Mouse (Mus musculus) frontal cortex, postnatal 14 days (tissue): ENCODE measurements around the gene Tmem229b.
"Not testable (repeated sequence)": the region's sequence is repeated elsewhere in the genome, so short reads cannot be mapped to it uniquely, and the experiment has no call there.

Experiments used
- DNase-seq, 2 experiments: peaks; one replicate each; pipeline ENCODE4 v3.0.0; 2022; ENCODE audit warnings: low spot score in 2 of 2

Gene Tmem229b

DNA sequence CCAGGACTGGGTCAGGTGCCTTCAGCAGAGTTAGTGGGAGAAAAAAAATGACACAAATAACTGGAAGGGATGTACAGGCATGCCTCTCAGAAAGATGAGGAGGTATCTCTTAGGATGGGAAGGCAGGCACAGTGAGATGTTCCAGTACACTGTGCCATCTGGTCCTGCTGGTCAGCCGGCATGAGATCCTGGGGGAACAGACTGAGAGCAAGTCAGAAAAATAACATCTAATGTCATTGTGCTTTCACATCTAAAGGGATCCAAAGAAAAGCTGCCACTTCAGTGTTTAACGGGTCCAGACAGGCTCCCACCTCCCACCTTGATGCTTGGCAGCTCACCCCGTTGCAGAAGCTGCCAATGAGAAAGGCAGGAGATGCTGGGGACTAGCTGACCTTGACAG, 54.9 kb downstream of the Tmem229b start:
- DNase-seq: no peak

DNA sequence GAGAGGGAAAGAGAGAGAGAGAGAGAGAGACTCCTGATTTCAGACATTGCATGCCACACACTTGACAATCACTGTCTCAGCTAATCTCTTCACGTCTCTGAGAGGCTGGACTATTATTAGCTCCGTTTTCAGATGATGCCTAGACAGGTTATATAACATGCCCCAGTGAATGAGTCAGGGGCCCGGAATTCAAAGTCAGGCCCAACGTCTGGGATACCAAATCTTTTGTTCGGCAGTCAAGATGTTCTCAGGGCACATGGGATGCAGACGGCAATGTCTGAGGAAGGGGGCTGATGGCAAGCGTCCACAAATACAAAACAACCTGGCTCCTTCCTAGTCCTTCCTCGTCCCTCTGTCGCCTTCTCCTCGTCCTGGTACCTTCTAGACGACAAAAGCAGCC, 55.4 kb downstream of the Tmem229b start:
- DNase-seq: no peak

GRCm38 (mm10) chr12:78947661-78948060, 59.8 kb downstream of the Tmem229b start:
- DNase-seq: no peak

DNA sequence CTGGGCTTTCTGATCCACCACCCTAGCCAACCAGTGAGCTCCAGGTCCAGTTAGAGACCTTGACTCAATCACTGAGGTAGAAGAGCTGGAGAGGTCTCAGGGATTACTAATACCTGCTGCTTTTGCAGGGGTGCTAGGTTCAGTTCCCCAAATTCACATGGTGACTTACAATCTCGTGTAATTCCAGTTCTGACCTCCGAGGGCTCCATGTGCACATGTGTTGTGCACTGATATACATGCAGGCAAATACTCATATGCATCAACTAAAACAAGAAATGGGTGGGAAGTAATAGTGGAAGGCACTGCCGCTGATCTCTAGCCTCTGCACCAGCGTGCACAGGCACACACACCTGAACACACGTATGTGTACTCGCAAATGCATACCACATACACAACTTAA, 60.3 kb downstream of the Tmem229b start:
- DNase-seq: no peak

- DNase-seq: no peak
Observed at GRCm38 (mm10) chr12:78942931-78943330, 64.5 kb downstream of the Tmem229b start.

DNA sequence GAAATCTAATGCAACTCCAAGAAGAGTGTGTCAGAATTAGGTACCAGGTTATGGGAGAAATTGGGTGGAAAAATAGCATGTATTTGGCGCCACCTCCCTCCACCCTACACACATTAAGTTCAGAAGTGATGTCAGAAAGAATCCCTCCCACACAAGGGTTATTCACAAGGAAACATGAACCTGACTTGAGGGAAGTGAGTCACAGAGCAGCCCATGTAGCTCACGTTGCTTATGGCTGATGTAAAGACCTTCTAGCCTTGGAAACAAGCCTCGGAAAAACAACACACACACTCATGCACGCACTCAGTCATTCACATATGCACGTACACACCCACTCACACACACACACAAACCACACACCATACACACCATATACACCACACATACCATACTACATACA, 67.3 kb downstream of the Tmem229b start:
- DNase-seq: no peak

DNA sequence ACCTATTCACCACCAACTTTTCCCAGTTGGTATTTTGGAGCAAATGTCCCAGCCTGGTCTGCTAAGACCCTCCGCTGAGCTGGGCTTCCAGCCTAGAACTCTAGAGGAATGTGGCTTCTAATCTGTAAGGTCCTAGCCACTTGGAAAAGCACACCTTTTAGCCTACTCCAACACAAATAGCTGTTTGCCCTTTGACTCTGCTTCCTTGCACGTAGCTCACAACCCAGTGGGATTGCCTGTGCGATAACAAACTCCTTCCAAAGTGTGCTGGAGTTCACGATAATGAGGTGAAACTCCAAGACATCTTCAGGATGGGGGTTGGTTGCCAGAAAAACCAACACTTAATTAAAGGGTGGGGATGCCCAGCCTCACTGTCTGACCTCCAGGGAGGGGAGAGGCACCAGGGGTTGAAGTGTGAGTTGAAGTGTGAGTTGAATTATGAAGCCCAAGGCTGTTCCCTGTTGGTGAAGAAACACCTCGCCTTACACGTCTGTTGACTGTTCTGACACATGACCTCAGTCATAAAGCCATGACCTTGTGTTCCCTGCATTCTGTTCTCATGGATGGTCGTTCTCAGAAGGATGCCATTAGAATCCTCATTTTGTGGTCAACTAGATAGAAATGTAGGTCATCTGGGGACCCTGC, 67.9 kb downstream of the Tmem229b start:
- DNase-seq: no peak

DNA sequence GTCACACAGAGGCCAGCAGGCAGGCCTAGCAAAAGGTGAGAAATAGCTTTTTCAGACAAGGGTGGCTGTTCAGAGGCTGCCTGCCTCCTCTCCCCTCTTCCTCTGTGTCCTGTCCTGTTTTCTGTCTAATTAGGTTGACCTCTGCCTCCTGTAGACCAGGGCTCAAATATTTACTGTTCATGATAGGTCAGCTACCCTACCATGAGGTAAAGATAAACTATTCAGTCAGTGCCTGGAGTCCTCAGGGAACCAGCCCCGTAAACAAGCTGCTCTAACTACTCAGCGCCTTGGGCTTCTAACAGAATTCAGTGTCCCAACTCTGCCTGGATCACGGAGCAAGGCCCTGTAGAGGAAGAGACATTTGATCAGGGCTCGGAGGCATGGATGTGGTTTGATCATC, 70.9 kb downstream of the Tmem229b start:
- no peak for DNase-seq

DNA sequence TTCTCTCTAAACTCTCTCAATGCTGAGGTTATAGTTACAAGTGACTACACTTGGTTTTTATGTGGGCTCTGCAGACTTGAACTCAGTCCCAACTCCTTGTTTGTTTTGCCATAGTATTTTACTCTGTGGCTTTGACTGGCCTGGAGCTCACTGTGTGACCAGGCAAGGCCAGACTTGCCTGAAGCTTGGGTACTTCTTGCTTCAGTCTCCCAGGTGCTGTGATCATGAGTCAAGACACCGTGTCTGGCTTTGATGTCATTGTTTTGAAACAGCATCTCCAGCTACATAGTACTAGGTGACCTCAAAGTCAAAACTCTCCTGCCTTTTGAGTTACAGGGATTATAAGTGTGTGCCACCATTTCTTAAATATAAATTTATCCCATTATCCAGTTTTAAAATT, 77.5 kb downstream of the Tmem229b start:
- DNase-seq: no peak

GRCm38 (mm10) chr12:78927287-78927686, 80.1 kb downstream of the Tmem229b start:
- DNase-seq: no peak

DNA sequence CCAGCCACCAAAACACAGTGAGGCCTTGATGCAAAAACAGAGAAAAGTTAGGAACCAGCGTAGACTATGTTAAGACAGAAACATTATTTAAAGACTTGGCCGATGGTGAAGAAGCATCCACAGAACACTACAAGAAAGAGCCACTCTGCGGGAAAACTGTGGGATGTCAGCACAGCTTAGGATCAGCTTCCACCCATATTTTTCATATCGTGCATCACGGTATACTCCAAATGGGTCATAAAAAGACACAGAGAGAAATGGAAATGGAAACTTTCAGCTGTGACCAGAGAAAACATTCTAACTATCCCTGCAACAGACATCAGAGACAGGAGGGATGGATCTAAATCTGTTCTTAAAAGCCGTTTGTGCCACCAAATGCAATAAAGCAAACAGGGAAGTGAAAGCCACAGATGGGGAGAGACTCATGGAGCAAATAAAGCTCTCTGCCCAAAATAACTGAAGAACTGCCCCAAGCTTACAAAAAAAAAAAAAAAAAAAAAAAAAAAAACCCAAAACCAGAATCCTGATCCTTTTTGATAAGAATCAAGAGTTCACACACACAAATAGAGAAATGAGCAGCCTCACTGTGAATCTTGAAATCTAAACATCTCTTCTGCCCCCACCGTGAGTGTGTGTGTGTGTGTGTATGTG, 83.8 kb downstream of the Tmem229b start:
- DNase-seq: no peak

GRCm38 (mm10) chr12:78922977-78923376, 84.5 kb downstream of the Tmem229b start:
- not testable (repeated sequence) for DNase-seq

DNA sequence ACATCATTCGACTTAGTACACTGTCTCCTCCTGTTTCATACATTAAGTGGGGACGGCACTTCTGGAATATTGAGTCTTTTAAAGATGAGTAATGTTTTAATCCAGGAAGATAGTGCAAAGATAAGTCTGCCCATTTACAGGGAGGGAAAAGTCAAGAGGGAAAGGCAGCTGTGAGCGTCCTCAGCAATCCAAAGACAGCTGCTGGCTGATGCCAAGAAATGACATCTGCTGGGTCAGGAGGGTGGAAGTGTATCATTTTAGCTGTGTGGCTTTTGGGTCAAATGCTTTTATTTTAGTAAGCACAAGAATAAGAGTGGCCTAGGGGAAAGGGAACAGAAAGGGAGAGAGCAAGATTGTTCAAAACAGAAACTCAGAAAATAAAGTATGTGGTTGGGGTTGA, 85.4 kb downstream of the Tmem229b start:
- DNase-seq: no peak

GRCm38 (mm10) chr12:78921421-78921820, 86.0 kb downstream of the Tmem229b start:
- DNase-seq: no peak

GRCm38 (mm10) chr12:78919079-78919712, 88.2 kb downstream of the Tmem229b start:
- DNase-seq: peak; percentile 51 to 55

DNA sequence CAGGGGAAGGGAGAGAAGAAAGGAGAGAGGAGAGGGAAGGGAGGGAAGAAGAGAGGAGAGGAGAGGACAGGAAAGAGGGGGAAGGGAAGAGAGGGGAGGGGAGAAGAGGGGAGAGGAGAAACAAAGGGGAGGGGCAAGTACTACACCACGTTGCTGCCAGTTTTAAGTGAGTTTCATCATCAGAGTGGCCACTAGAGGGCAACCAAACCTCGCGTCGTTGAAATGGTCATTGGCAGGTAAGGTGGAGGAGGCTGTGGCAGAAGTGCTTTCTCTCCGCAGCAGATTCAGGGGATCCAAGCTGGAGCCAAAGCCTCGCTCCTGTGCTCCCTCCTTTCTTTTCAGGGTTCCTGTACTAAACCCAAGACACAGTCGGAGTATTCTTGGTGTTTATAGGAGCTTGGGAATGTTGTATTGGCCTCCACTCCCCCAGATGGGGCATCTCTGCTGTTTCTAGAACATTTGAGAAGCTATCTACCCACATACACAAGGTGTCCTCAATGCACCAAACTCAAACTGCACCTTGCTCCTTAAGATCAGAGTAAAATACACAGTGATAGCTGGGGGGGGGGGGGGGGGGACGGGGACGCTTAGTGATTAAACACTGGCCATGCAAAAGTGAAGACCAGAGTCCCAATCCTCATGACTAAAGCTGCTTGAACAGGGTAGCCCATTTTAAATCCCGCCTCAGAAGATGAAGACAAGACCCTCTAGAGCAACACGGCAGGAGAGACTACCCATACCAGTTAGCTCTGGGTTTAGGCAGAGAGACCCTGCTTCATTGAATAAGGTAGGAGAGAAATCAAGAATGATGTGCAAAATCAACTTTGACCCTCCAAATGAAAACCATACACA, 89.0 kb downstream of the Tmem229b start:
- peak; percentile 69 to 77 for DNase-seq

GRCm38 (mm10) chr12:78916278-78916677, 91.1 kb downstream of the Tmem229b start:
- DNase-seq: no peak

DNA sequence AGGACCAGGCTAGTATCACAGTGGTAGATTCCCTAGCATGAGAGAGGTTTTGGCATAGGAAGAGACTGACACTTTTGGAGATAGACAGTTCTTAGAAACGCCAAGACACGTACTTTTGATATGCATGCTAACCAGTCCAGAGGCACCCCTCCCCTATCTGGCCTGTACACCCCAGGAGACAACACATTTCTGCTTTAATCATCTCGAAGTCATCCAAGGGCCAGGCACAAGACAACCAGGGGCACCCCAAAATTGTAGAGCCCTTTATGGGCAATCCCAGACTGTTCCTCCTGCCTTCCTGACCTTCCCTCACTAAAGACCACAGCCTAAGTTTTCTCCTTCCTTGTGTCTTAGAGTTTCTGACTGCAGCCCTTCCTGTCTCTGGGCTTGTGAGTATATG, 91.9 kb downstream of the Tmem229b start:
- DNase-seq: no peak

DNA sequence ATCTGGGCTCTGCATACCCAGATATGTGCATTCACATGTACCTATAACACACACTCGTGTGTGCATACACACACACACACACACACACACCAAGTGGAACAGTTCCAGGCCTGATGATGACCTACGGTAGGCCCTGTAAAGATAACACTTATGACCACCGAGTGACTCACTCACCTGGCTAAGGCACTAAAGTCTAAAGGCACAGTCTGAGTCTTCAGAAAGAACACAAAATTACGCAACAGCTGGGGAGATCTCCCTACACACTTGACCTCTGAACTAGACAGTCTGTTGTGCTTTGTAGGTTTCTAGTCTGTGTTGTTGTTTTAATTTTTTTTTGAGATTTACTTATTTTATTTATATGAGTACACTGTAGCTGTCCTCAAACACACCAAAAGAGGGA, 93.0 kb downstream of the Tmem229b start:
- no peak for DNase-seq
